Mouse (Mus musculus): ENCODE results near the gene Tnip3.

The Tnip3 gene

DNA sequence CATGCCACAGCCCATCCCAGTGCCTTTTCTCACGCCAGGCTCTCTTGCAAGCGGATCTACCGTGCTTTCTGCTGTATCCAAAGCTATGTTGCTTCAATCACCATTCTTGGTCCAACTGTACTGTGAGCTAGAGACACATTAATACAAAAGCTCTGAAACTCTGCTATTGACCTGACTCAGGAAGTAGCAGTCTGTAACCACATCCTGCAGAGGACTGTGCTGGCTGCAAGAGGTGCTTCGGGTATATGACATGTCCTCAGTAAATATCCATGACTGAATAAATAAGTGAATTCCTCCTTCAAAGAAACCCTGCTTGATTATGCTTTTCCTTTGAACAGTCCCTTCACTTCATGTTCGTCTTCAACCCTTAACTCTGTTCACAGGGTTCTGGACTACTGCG, 122.6 kb downstream of the Tnip3 start:
- DNase-seq (ENCODE audit: low spot score) = no peak

DNA sequence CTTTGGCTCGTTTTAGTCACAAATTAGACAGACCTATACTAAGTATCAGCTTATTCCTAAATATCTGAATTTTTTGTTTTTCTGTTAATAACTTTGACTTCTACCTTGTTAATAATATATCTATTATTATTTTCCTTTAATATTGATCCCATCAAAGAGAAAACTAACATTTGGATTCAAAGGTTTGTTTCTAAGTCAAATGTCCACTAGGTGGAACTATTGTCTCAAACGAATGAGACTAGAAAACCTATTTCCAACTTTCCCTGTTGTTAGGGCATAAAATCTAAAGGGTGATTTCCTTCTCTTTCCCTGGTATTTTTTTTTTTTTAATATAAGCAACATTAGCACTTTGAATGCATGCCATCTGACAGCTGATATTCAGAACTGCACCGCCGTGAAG, 126.3 kb downstream of the Tnip3 start:
- DNase-seq (ENCODE audit: low spot score) = no peak

DNA sequence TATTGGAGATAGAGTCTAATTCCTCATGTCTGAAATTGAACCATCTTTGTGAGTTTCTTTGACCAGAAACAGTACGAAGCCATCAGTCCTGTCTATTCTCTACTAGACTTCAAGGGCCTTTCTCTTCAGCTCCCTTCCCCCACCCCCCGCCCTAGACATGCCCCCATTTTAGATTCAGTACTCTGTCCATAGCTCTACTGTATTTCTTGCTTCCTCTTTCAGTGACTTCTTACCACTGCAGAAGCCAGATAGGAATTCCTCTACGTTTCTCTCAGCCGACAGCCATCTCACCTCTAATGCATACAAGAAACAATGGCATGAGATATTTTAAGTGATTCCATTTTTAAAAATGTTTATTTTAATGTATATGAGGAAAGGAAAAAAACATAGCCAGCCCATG, 136.2 kb downstream of the Tnip3 start:
- DNase-seq (ENCODE audit: low spot score) = no peak

DNA sequence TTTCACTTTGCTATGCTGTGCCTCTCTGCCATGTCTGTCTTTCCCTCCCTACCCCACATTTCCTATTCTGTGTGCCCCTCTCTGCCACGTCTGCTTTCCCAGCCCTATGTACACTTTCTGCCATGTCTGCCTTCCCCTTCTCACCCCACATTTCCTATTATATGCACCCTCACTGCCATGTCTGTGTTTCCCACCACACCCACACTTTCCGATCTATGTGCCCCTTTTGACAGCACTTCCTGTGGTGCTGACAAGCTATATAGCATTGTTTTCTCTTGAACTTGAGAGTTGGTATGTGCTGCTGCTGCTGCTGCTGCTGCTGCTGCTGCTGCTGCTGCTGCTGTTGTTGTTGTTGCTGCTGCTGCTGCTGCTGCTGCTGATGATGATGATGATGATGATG, 136.9 kb downstream of the Tnip3 start:
- DNase-seq (ENCODE audit: low spot score) = no peak

DNA sequence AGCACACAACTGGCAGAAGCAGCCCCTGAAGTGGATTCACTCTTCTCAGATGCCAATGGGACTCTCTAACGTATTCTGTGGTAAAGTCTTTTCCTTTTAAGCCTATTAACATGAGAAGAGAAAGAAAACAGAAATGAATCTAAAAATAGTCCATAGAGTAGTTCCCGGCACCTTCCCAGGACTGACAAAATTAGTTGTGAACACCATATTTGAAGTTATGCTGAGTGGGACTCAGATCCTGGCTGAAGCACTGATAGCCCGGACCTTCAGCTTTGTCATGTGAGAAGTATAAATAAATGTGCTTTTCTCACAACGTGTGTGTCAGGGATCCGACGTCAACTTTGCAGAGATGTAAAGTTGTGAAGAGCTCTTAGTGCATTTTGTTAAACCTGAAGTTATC, 138.9 kb downstream of the Tnip3 start:
- no peak for DNase-seq (ENCODE audit: low spot score)

DNA sequence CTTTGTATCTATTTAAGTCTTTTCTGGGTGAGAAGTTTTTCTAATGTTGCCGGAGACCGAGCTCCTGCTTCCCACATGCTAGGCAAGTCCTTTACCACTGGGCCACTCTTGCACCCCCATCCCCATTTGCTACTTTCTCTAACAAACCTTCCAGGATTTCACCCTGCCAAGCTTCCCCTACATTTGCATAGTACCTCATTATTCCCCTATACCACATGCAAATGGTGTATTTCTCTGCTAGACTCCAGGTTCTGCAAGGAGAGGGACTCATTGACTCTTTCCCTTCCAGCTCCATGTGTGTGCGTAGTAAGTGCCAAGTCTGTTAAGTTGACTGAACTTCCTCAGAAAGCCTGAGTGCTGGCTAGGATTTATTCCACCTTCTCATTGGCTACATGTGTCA, 141.2 kb downstream of the Tnip3 start:
- no peak for DNase-seq (ENCODE audit: low spot score)

DNA sequence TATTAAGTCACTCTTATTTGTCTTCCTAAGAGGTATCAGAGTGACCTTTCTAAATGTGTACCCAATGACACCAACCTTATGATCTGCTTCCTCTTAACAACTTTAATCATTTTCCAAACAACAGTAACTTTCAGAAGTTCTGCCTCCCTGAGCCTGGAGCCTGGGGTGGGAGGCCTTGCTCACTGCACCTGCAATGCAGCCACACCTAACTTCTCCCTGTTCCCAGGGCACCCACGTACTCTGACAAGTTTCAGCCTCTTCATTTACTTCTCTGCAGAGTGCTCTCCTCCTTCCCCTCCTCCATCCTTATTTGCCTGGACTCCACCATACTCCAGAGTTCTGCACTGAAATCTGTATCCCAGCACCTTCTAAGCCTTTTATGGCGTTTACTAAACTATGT, 144.9 kb downstream of the Tnip3 start:
- DNase-seq (ENCODE audit: low spot score) = no peak

DNA sequence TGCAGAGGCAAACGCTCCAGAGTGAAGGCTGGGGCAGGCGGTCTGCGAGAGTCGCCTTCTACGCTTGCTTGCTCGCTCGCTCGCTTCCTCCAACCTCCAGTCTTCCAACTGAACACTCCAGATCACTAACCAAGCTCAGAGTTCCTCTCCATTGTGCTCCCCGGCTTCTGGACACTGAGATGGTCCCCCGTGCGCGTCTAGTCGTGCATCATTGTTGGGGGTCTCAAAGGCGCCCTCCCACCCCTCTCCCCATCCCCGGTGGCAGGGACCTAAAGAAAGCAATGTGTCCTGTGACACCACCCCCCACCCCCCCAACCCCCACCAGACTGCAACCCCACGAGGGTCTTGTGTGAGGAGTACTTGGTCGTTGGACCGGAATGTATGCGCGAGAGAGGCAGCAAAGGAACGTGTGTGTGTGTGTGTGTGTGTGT, 145.9 kb downstream of the Tnip3 start:
- no peak for DNase-seq (ENCODE audit: low spot score)

DNA sequence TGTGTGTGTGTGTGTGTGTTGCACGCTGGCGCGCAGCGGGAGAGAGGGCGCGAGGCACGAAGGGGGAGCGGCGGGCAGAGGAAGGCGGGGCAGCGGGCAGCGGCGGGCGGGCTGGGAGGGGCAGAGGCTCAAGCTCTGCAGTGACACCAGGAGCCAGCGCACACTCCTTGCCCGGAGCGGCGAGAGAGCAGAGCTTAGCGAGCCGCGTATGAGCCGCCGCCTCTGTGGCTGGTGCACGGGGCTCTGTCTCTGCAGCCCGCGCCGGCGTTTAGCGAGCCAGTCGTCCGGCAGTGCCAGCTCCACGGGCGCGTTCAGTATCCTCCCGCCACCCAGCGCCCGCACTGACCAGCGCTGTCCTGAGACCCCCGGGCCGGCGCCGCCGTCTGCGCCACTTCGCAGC, 146.3 kb downstream of the Tnip3 start, which contains the start of gene Ndnf:
TSS of gene Ndnf (plus strand) at position 140 of the 400 bp plus-strand sequence.
- DNase-seq (ENCODE audit: low spot score) = no peak

DNA sequence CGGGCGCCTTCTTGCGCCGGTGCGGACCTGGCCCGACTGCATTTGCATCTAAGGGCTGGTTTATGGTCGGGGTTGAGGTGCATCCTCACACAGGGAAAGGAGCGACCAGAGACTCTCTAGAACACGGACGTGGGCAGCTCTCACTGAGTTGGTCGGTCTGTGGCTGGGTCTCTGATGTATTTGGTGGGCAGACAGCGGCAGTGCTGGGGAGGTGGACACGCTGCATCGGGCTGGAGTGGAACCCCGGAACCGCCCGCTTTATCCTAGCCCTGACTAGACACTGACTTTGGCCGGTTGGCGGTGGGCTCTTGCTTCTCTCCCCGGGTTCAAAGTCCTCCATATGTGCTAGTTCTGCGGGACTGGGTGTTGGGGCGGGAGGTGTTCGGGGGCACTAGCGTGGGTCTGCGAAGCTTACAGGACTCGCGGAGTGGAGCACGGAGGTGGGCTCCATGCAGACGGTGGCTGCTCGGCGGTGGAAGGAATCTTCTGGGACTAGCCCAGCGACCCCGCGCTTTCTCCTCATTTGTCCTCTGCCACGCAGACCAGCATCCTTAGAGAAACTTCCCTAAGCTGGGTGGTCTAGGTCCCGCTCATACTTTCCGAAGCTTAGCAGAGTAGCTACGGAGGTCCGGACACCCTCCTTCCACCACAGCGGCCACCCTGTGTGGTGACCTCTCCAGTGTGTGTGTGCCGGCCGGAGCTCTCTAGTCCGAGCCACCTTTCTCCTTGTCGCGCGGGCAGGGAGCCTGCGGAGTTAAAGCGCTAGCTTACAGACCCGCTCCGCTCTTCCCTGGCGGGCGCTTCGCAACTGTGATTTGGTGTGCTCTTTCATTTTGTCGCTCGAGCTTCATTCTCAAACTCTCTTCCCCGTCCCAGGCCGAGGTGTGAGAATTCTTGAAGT, 147.3 kb downstream of the Tnip3 start:
- no peak for DNase-seq (ENCODE audit: low spot score)
